Mouse (Mus musculus) liver, embryonic 16.5 days (tissue): ENCODE measurements around the gene 2310009B15Rik. TPM values are rescaled to one million over a fixed set of nuclear protein-coding genes. Genes with fewer than 3 reads are reported as not detected.

Source experiments
- ATAC-seq: fragments of 200-750 bp; cut with Nextera tagmentation; 2 replicates; pipeline ENCODE4 v1.8.0; 2017; ENCODE audit warnings: low read depth, mild to moderate bottlenecking, moderate number of reproducible peaks, moderate library complexity
- H3K27ac ChIP-seq: fragments of 300-500 bp; sonication (generic); 2 replicates; pipeline ENCODE4 v1.5.1; 2014; ENCODE audit warnings: mild to moderate bottlenecking, low read length
- H3K27me3 ChIP-seq: fragments of 300-500 bp; sonication (generic); 2 replicates; pipeline ENCODE4 v1.6.1; 2014; ENCODE audit warnings: low read depth, low read length, mixed read lengths; ENCODE audit not compliant: control insufficient read depth, insufficient read depth
- H3K36me3 ChIP-seq: fragments of 300-500 bp; sonication (generic); 2 replicates; pipeline ENCODE4 v1.6.1; 2014; ENCODE audit warnings: mild to moderate bottlenecking; ENCODE audit not compliant: control insufficient read depth, insufficient read depth
- H3K4me1 ChIP-seq: fragments of 300-500 bp; sonication (generic); 2 replicates; pipeline ENCODE4 v1.6.1; 2014; ENCODE audit warnings: low read depth, low read length, mixed read lengths; ENCODE audit not compliant: control insufficient read depth
- H3K4me2 ChIP-seq: fragments of 300-500 bp; sonication (generic); 2 replicates; pipeline ENCODE4 v1.6.1; 2014; ENCODE audit warnings: low read depth, low read length, mixed read lengths
- H3K4me3 ChIP-seq: fragments of 300-500 bp; sonication (generic); 2 replicates; pipeline ENCODE4 v1.5.1; 2014; ENCODE audit warnings: low read depth, mild to moderate bottlenecking, low read length
- H3K9ac ChIP-seq: fragments of 300-500 bp; sonication (generic); 2 replicates; pipeline ENCODE4 v1.6.1; 2014; ENCODE audit warnings: low read depth, low read length
- H3K9me3 ChIP-seq: fragments of 300-500 bp; sonication (generic); replicated peaks from 2 replicates; pipeline ENCODE4 v1.6.1; 2016; ENCODE audit warnings: low read length; ENCODE audit not compliant: control insufficient read depth
- WGBS: fragments of 180-500 bp; shearing (Covaris S2); extraction: QIAGEN DNeasy Blood & Tissue Kit; methylation state at CpG from one replicate; pipeline ENCODE4 v1.1.7; 2014; ENCODE audit not compliant: insufficient replicate concordance; 5-methylcytosine and 5-hydroxymethylcytosine counted together
- polyA plus RNA-seq: library from polyadenylated mRNA; unstranded; fragments of >200 nt; fragmentation: Nextera tagmentation; extraction: Ambion mirVana; gene quantifications from 2 replicates; pipeline ENCODE4 v1.2.1, GENCODE M21; 2015

2310009B15Rik gene
- polyA plus RNA-seq, 1 experiment from 2014 or later = 8.7 TPM

- Histone ChIP-seq H3K9ac (no peak overlapping the region), H3K9me3 (no peaks in the 10 kb centered on the region), H3K4me3 (no peak overlapping the region), H3K4me2 (no peak overlapping the region; the same call in 1 of the 2 replicates), H3K4me1 (peaks cover 8% of the 10 kb centered on the region), H3K27me3 (peaks cover 98% of the 10 kb centered on the region), H3K27ac (no peak overlapping the region), H3K36me3 (no peaks in the 10 kb centered on the region)
- no peak for ATAC-seq
- WGBS = 1% methylated on average over 3 of the region's 3 CpGs
Measured at GRCm38 (mm10) chr1:138844166-138844565, 12.5 kb downstream of the 2310009B15Rik start.

GRCm38 (mm10) chr1:138843361-138844091 lies 13.1 kb downstream of the 2310009B15Rik start:
- no peak overlapping the region for H3K27ac ChIP-seq
- peak overlapping the region; percentile 39 for H3K4me2 ChIP-seq
- WGBS = under 1% methylated on average over 35 of the region's 35 CpGs
- ATAC-seq = no peak
- H3K4me3 ChIP-seq = peak overlapping the region; percentile 27
- no peaks in the 10 kb centered on the region for H3K9me3 ChIP-seq
- H3K4me1 ChIP-seq = peaks cover 6% of the 10 kb centered on the region
- peaks cover 99% of the 10 kb centered on the region for H3K27me3 ChIP-seq
- no peak overlapping the region for H3K9ac ChIP-seq
- no peaks in the 10 kb centered on the region for H3K36me3 ChIP-seq

GRCm38 (mm10) chr1:138842756-138843155 lies 13.9 kb downstream of the 2310009B15Rik start:
- Histone ChIP-seq H3K27ac (no peak overlapping the region), H3K4me2 (no peak overlapping the region), H3K4me1 (peaks cover 2% of the 10 kb centered on the region; the same call in 1 of the 2 replicates), H3K9me3 (no peaks in the 10 kb centered on the region), H3K9ac (no peak overlapping the region), H3K4me3 (no peak overlapping the region), H3K36me3 (no peaks in the 10 kb centered on the region), H3K27me3 (peaks cover 99% of the 10 kb centered on the region)
- ATAC-seq = no peak
- WGBS = 5% methylated on average over 10 of the region's 10 CpGs

- no peak overlapping the region for H3K9ac ChIP-seq
- under 1% methylated on average over 8 of the region's 8 CpGs for WGBS
- no peak overlapping the region for H3K4me3 ChIP-seq
- no peak for ATAC-seq
- no peak overlapping the region for H3K27ac ChIP-seq
- H3K27me3 ChIP-seq = peaks cover 100% of the 10 kb centered on the region
- peaks cover 2% of the 10 kb centered on the region; the same call in 1 of the 2 replicates for H3K4me1 ChIP-seq
- H3K36me3 ChIP-seq = no peaks in the 10 kb centered on the region
- H3K9me3 ChIP-seq = no peaks in the 10 kb centered on the region
- H3K4me2 ChIP-seq = no peak overlapping the region
Measured at GRCm38 (mm10) chr1:138842315-138842714, 14.3 kb downstream of the 2310009B15Rik start.

GRCm38 (mm10) chr1:138841306-138842095 lies 15.2 kb downstream of the 2310009B15Rik start:
- Histone ChIP-seq H3K4me3 (peak overlapping the region; percentile 30), H3K27me3 (peaks cover 100% of the 10 kb centered on the region), H3K9ac (no peak overlapping the region), H3K4me2 (peak overlapping the region; percentile 31), H3K36me3 (no peaks in the 10 kb centered on the region), H3K9me3 (no peaks in the 10 kb centered on the region), H3K4me1 (peaks cover 2% of the 10 kb centered on the region; the same call in 1 of the 2 replicates), H3K27ac (no peak overlapping the region)
- 1% methylated on average over 54 of the region's 54 CpGs for WGBS
- ATAC-seq = no peak

GRCm38 (mm10) chr1:138840440-138841305 lies 16.0 kb downstream of the 2310009B15Rik start:
- peaks cover 100% of the 10 kb centered on the region for H3K27me3 ChIP-seq
- ATAC-seq = no peak
- H3K4me2 ChIP-seq = no peak overlapping the region
- peaks cover 2% of the 10 kb centered on the region; the same call in 1 of the 2 replicates for H3K4me1 ChIP-seq
- H3K9me3 ChIP-seq = no peaks in the 10 kb centered on the region
- H3K36me3 ChIP-seq = no peaks in the 10 kb centered on the region
- H3K4me3 ChIP-seq = no peak overlapping the region; the same call in 1 of the 2 replicates
- no peak overlapping the region for H3K9ac ChIP-seq
- 8% methylated on average over 25 of the region's 25 CpGs for WGBS
- no peak overlapping the region for H3K27ac ChIP-seq

- Histone ChIP-seq H3K4me1 (peaks cover 2% of the 10 kb centered on the region; the same call in 1 of the 2 replicates), H3K9me3 (no peaks in the 10 kb centered on the region), H3K4me2 (no peak overlapping the region), H3K36me3 (no peaks in the 10 kb centered on the region), H3K9ac (no peak overlapping the region), H3K27ac (no peak overlapping the region), H3K4me3 (no peak overlapping the region), H3K27me3 (peaks cover 95% of the 10 kb centered on the region)
- ATAC-seq = no peak
- WGBS = 4% methylated on average over 16 of the region's 16 CpGs
Measured at GRCm38 (mm10) chr1:138839809-138840430, 16.7 kb downstream of the 2310009B15Rik start.

GRCm38 (mm10) chr1:138839291-138839690 lies 17.4 kb downstream of the 2310009B15Rik start:
- Histone ChIP-seq H3K4me3 (no peak overlapping the region), H3K9me3 (no peaks in the 10 kb centered on the region), H3K27me3 (peaks cover 93% of the 10 kb centered on the region), H3K9ac (no peak overlapping the region), H3K4me2 (no peak overlapping the region), H3K4me1 (peaks cover 2% of the 10 kb centered on the region; the same call in 1 of the 2 replicates), H3K36me3 (no peaks in the 10 kb centered on the region), H3K27ac (no peak overlapping the region)
- ATAC-seq = no peak
- 11% methylated on average over 2 of the region's 2 CpGs for WGBS
